Mouse (Mus musculus): ENCODE data around the gene Map3k20.

GRCm38 (mm10) chr2:72446106-72446505, 160.7 kb downstream of the Map3k20 start:
- TF ChIP-seq CTCF (IDR thresholded peaks at IDR 0.05; ENCODE audit: insufficient read depth, low read length): no peak
- TF ChIP-seq POLR2A (IDR thresholded peaks at IDR 0.05; ENCODE audit: borderline replicate concordance, extremely low read depth, low read depth, low read length): no peak

Measured in lung, adult 2 months (tissue).